Mouse (Mus musculus): ENCODE results near the gene Shtn1. TPM values are rescaled to one million over a fixed set of nuclear protein-coding genes. Genes with fewer than 3 reads are reported as not detected.

The Shtn1 gene
- polyA plus RNA-seq, 1 experiment from 2014 or later, result 4.2 TPM

GRCm38 (mm10) chr19:59071396-59071795 lies 4.5 kb downstream of the Shtn1 start:
- no peaks in the 10 kb centered on the region for H3K9me3 ChIP-seq
- no peak overlapping the region for H3K9ac ChIP-seq
- H3K4me1 ChIP-seq, result peaks cover 11% of the 10 kb centered on the region
- 70% methylated on average over 4 of the region's 4 CpGs for WGBS
- H3K27me3 ChIP-seq, result peaks cover 26% of the 10 kb centered on the region
- no peak overlapping the region for H3K4me3 ChIP-seq
- H3K4me2 ChIP-seq, result no peak overlapping the region
- H3K27ac ChIP-seq, result no peak overlapping the region
- no peaks in the 10 kb centered on the region for H3K36me3 ChIP-seq
- no peak for ATAC-seq (ENCODE audit: insufficient number of reproducible peaks, low FRiP score, low TSS enrichment, low read depth)

GRCm38 (mm10) chr19:59067652-59068051 lies 8.2 kb downstream of the Shtn1 start:
- Histone ChIP-seq H3K27me3 (no peaks in the 10 kb centered on the region), H3K4me1 (no peaks in the 10 kb centered on the region), H3K36me3 (no peaks in the 10 kb centered on the region), H3K4me3 (no peak overlapping the region), H3K9me3 (no peaks in the 10 kb centered on the region), H3K27ac (no peak overlapping the region), H3K9ac (no peak overlapping the region), H3K4me2 (no peak overlapping the region)
- 72% methylated on average over 1 of the region's 1 CpGs for WGBS
- ATAC-seq (ENCODE audit: insufficient number of reproducible peaks, low FRiP score, low TSS enrichment, low read depth), result no peak

DNA sequence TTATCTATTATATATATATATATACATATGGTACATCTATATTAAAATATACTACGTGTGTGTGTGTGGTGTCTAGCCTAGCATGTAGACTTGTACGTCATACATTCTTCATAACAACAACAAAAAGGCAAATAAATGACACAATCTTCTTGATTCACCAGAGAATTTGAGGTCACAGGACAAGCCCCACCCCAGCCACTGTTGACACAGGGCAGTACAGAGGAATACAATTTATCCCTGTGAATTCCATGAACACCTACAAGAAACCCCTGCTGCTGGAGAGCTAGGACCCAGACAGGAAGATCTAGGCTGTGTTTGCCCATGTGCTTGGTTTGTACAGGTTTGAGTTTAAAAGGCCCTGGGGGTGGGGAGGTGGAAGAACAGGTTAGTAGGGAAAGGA lies 9.2 kb downstream of the Shtn1 start:
- no peak overlapping the region for H3K9ac ChIP-seq
- no peaks in the 10 kb centered on the region for H3K36me3 ChIP-seq
- H3K4me1 ChIP-seq, result no peaks in the 10 kb centered on the region
- no peak overlapping the region for H3K4me2 ChIP-seq
- ATAC-seq (ENCODE audit: insufficient number of reproducible peaks, low FRiP score, low TSS enrichment, low read depth), result no peak
- 97% methylated on average over 2 of the region's 2 CpGs for WGBS
- H3K27ac ChIP-seq, result no peak overlapping the region
- H3K27me3 ChIP-seq, result no peaks in the 10 kb centered on the region
- no peak overlapping the region for H3K4me3 ChIP-seq
- no peaks in the 10 kb centered on the region for H3K9me3 ChIP-seq

GRCm38 (mm10) chr19:59066115-59066514 lies 9.8 kb downstream of the Shtn1 start:
- Histone ChIP-seq H3K4me3 (no peak overlapping the region), H3K9ac (no peak overlapping the region), H3K27me3 (no peaks in the 10 kb centered on the region), H3K27ac (no peak overlapping the region), H3K9me3 (no peaks in the 10 kb centered on the region), H3K4me2 (no peak overlapping the region), H3K4me1 (no peaks in the 10 kb centered on the region), H3K36me3 (no peaks in the 10 kb centered on the region)
- no peak for ATAC-seq (ENCODE audit: insufficient number of reproducible peaks, low FRiP score, low TSS enrichment, low read depth)
- WGBS, result 43% methylated on average over 5 of the region's 5 CpGs

DNA sequence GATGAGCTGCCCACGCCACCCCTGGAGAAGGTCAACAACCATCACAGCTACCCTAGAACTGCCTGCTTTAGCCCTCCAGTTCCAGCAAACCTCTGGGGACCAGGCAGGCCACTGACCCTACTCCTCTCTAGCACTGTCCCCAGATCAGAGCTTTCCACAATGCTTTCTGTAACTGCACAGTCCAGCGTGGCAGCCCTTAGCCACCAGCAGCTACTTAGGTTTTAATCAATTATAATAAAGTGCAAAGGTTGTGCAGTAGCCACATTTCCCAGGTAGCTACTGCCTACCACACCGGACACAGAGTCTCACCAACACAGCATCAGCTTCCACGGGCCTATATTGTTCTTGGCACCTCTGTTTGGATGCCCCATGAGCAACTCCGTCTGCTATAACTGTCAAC lies 11.3 kb downstream of the Shtn1 start:
- ATAC-seq (ENCODE audit: insufficient number of reproducible peaks, low FRiP score, low TSS enrichment, low read depth), result no peak
- no peaks in the 10 kb centered on the region for H3K9me3 ChIP-seq
- H3K36me3 ChIP-seq, result no peaks in the 10 kb centered on the region
- H3K4me2 ChIP-seq, result no peak overlapping the region
- H3K9ac ChIP-seq, result no peak overlapping the region
- no peaks in the 10 kb centered on the region for H3K27me3 ChIP-seq
- H3K27ac ChIP-seq, result no peak overlapping the region
- 90% methylated on average over 5 of the region's 5 CpGs for WGBS
- H3K4me1 ChIP-seq, result no peaks in the 10 kb centered on the region
- no peak overlapping the region for H3K4me3 ChIP-seq

DNA sequence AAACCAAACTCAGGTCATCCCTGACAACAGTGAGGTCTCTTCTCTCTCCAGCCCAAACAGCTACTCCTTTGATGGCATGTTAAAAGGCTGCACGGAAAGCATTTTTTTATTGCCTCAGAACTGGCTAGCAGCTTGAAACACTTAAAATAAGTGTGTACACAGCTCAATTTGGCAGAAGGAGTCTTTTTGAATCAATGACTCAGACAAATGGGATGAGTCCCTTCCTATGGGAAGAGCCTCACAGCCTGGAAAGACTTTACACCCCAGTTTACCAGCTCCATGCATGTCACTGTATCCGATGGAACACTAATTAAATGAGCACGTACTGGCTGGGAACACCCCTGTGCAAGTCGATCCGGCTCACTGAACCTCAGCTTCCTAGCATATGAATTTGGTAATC lies 12.3 kb downstream of the Shtn1 start:
- H3K27ac ChIP-seq, result no peak overlapping the region
- no peaks in the 10 kb centered on the region for H3K4me1 ChIP-seq
- H3K9me3 ChIP-seq, result no peaks in the 10 kb centered on the region
- H3K27me3 ChIP-seq, result no peaks in the 10 kb centered on the region
- H3K4me2 ChIP-seq, result no peak overlapping the region
- WGBS, result 46% methylated on average over 5 of the region's 5 CpGs
- no peak overlapping the region for H3K9ac ChIP-seq
- no peak for ATAC-seq (ENCODE audit: insufficient number of reproducible peaks, low FRiP score, low TSS enrichment, low read depth)
- no peaks in the 10 kb centered on the region for H3K36me3 ChIP-seq
- no peak overlapping the region for H3K4me3 ChIP-seq

GRCm38 (mm10) chr19:59058105-59058504 lies 17.8 kb downstream of the Shtn1 start:
- H3K36me3 ChIP-seq, result no peaks in the 10 kb centered on the region
- 70% methylated on average over 4 of the region's 4 CpGs for WGBS
- no peak overlapping the region for H3K9ac ChIP-seq
- no peaks in the 10 kb centered on the region for H3K9me3 ChIP-seq
- no peaks in the 10 kb centered on the region for H3K27me3 ChIP-seq
- H3K4me2 ChIP-seq, result no peak overlapping the region
- ATAC-seq (ENCODE audit: insufficient number of reproducible peaks, low FRiP score, low TSS enrichment, low read depth), result no peak
- no peak overlapping the region for H3K27ac ChIP-seq
- H3K4me1 ChIP-seq, result no peaks in the 10 kb centered on the region
- H3K4me3 ChIP-seq, result no peak overlapping the region

GRCm38 (mm10) chr19:59057366-59057765 lies 18.5 kb downstream of the Shtn1 start:
- no peak overlapping the region for H3K27ac ChIP-seq
- no peak overlapping the region for H3K9ac ChIP-seq
- H3K9me3 ChIP-seq, result no peaks in the 10 kb centered on the region
- ATAC-seq (ENCODE audit: insufficient number of reproducible peaks, low FRiP score, low TSS enrichment, low read depth), result no peak
- H3K27me3 ChIP-seq, result no peaks in the 10 kb centered on the region
- no peaks in the 10 kb centered on the region for H3K36me3 ChIP-seq
- H3K4me1 ChIP-seq, result no peaks in the 10 kb centered on the region
- whole genome bisulfite sequencing, result 37% methylated on average over 5 of the region's 5 CpGs
- H3K4me3 ChIP-seq, result no peak overlapping the region
- no peak overlapping the region for H3K4me2 ChIP-seq

DNA sequence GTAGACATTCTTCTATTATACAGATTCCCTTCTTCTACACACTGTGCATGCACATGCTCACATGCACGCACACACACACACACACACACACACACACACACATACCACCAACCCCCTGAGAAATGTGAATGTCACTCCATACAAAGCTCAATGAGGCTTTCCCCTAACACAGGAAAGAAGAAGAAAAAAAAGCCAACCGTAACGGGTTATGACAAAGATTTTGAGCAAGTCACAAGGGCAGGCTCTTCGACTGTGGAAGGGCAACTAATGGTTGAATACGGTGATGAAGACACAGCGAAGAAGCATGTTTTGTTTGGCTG lies 21.3 kb downstream of the Shtn1 start:
- Histone ChIP-seq H3K4me2 (no peak overlapping the region), H3K9me3 (no peaks in the 10 kb centered on the region), H3K36me3 (no peaks in the 10 kb centered on the region), H3K27ac (no peak overlapping the region), H3K4me3 (no peak overlapping the region), H3K4me1 (no peaks in the 10 kb centered on the region), H3K27me3 (no peaks in the 10 kb centered on the region), H3K9ac (no peak overlapping the region)
- WGBS, result 84% methylated on average over 6 of the region's 6 CpGs
- no peak for ATAC-seq (ENCODE audit: insufficient number of reproducible peaks, low FRiP score, low TSS enrichment, low read depth)

DNA sequence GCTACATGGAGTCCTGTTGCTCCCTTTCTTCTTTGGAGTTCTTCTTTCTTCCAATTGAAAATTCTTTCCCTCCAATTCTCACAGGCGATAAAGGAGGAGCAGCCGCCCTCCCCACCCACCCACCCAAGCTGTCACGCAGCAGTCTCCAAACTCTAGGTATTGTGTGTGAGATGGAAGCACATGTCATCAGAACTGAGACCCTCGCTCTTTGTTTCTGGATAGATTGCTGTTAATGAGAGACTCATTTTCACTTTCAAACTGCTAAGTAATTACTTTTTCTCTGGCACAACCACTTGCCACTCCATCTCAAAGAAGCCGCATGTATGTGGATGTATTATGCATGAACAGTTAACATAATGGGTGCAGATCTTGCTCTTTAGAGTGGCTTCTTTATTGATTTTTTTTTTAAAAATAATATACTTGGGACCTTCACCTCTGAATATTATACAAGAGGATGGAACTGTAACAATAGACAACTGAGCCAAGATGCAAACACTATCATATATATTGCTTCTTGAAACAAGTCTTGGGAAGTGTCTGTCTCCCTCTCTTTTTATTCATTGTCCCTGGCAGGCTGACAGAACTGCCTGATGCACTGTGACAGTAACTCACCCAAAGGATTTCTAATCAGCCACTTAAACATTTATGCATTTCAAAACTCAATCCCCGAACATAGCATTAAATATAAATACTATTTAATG lies 21.8 kb downstream of the Shtn1 start:
- no peak for ATAC-seq (ENCODE audit: insufficient number of reproducible peaks, low FRiP score, low TSS enrichment, low read depth)
- WGBS, result 90% methylated on average over 6 of the region's 6 CpGs
- no peak overlapping the region for H3K4me3 ChIP-seq

DNA sequence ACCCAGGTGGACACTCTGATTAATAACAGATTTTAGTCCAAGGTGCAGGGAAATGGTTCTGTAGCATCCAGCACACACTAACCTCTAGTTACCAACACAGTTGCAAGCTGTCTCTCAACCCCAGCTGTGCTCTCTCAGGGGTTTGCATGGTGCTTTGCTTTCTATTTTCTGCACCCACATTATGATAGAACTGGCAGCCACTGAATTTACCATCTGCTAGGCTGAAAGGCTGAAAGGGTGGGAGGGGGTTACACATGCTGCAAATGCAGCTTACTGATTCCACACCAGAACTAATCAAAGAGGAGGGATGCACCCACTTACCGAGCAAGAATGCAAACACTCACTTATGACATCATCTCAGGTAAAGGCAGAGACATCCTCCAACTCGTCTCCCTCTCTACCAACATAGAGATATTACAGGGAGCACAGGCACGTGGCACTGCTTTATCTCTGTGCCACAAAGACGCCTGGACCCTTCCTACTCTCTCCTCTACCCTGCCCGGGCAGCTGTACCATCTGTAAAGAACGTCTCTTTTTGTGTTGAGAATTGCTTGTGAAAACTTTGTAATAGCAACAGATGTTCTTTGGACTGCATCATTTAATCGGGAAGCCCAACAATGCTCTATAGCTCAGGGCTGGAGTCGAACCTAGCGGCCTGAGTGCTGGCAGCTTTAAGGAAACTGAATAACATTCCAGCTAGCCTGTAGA lies 23.0 kb downstream of the Shtn1 start:
- no peak for ATAC-seq (ENCODE audit: insufficient number of reproducible peaks, low FRiP score, low TSS enrichment, low read depth)
- Histone ChIP-seq H3K4me1 (no peaks in the 10 kb centered on the region), H3K27ac (no peak overlapping the region), H3K36me3 (no peaks in the 10 kb centered on the region), H3K4me3 (no peak overlapping the region), H3K4me2 (no peak overlapping the region), H3K27me3 (no peaks in the 10 kb centered on the region), H3K9me3 (no peaks in the 10 kb centered on the region), H3K9ac (no peak overlapping the region)
- WGBS, result 67% methylated on average over 9 of the region's 9 CpGs

More for the DNA sequence above, 21.8 kb downstream of the Shtn1 start:
- Histone ChIP-seq H3K4me1 (no peaks in the 10 kb centered on the region), H3K27ac (no peak overlapping the region), H3K36me3 (no peaks in the 10 kb centered on the region), H3K4me2 (no peak overlapping the region), H3K27me3 (no peaks in the 10 kb centered on the region), H3K9ac (no peak overlapping the region), H3K9me3 (no peaks in the 10 kb centered on the region)

GRCm38 (mm10) chr19:59052053-59052452 lies 23.8 kb downstream of the Shtn1 start:
- H3K36me3 ChIP-seq, result no peaks in the 10 kb centered on the region
- WGBS, result 62% methylated on average over 4 of the region's 4 CpGs
- no peak for ATAC-seq (ENCODE audit: insufficient number of reproducible peaks, low FRiP score, low TSS enrichment, low read depth)

More at GRCm38 (mm10) chr19:59052053-59052452, 23.8 kb downstream of the Shtn1 start:
- H3K4me2 ChIP-seq, result no peak overlapping the region
- H3K4me1 ChIP-seq, result no peaks in the 10 kb centered on the region
- no peak overlapping the region for H3K9ac ChIP-seq
- H3K9me3 ChIP-seq, result no peaks in the 10 kb centered on the region
- no peak overlapping the region for H3K27ac ChIP-seq
- no peaks in the 10 kb centered on the region for H3K27me3 ChIP-seq
- no peak overlapping the region for H3K4me3 ChIP-seq
